Mouse (Mus musculus): ENCODE results near the gene Tspear. TPM values are rescaled to one million over a fixed set of nuclear protein-coding genes. Genes with fewer than 3 reads are reported as not detected.

Gene Tspear
- polyA plus RNA-seq, 1 experiment from 2014 or later, result 0.07 TPM

DNA sequence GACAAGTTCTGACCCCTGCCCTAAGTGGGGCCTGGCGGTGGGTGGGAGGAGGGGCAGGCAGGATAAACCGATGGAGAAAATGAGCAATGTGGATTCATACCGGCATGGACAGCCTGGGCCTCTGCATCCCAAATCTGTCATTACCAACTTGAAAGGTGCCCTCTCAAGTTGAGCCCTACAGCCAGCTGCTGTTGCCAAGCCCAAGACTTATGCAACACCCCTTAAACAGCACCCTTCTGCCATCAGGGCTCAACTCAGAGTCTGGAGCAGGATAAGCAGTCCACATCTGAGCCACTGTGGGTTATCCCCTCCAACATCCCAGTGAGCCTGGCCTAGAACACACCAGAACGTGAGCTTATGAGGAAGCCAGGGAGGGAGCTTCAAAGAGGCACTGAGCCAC, 226.9 kb downstream of the Tspear start:
- Histone ChIP-seq H3K27me3 (no peaks in the 10 kb centered on the region), H3K9ac (no peak overlapping the region), H3K4me2 (no peak overlapping the region), H3K4me1 (replicated peaks) (no peaks in the 10 kb centered on the region), H3K36me3 (no peaks in the 10 kb centered on the region), H3K27ac (no peak overlapping the region), H3K4me3 (replicated peaks) (no peak overlapping the region), H3K9me3 (replicated peaks) (no peaks in the 10 kb centered on the region)
- no peak for ATAC-seq (ENCODE audit: low read depth)
- DNase-seq, result no peak
- WGBS (ENCODE audit: insufficient replicate concordance), result 56% methylated on average over 4 of the region's 4 CpGs

DNA sequence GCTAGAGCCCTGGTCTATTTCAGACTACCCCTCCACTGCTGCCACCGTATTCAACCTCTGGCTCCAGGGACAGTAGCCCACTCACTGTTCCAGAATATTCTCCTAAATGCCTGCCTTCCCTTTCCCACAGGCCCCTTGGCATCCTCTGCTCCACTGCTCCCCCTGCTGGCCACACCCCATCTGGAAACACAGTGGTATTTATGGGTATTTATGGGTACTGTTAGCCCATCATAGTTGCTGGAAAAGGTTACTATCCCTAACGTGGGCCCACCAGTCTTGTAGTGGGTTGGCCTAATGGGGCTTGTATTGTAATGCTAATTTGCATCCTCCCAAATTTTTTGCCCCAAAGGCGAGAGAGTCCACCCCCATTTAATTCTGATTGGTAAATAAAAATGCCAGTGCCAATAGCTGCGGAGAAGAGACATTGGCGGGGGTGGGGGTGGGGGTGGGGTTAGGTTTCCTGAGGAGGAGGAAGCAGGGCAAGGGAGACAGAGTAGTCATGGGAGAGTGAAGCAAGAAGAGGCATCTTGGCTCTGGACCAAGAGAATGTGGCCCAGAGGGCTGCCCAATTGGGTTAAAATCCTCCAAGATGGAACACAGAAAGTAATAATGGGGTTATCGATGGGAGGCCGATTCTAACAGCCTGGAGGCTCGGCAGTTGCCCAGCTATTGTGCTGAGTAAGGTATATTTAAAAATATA, 230.4 kb downstream of the Tspear start:
- WGBS (ENCODE audit: insufficient replicate concordance), result 53% methylated on average over 8 of the region's 8 CpGs
- DNase-seq (peak; percentile 12), ATAC-seq (ENCODE audit: low read depth) (no peak)
- no peak overlapping the region for H3K4me3 ChIP-seq (replicated peaks)
- H3K4me2 ChIP-seq, result no peak overlapping the region
- H3K27me3 ChIP-seq, result no peaks in the 10 kb centered on the region
- no peaks in the 10 kb centered on the region for H3K36me3 ChIP-seq
- H3K27ac ChIP-seq, result no peak overlapping the region
- H3K9ac ChIP-seq, result no peak overlapping the region
- no peaks in the 10 kb centered on the region for H3K4me1 ChIP-seq (replicated peaks)
- no peaks in the 10 kb centered on the region for H3K9me3 ChIP-seq (replicated peaks)

DNA sequence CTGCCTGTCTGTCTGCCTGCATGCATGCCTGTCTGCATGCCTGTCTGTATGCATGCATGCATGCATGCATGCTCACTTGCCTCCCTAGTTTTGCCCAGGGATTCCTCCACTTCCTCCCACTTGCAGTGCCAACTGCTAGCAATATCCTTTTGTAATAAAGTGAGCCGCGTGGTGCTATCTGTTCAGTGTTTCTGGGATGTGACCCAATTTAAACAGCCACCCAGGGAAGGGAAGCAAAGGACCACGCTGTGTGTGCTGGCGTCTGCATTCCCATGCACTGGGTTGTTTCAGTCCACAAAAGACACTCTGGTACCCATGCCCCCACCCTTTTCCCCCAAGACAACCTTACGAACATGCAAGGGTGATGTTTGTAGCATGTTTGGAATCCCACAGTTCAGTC, 234.6 kb downstream of the Tspear start:
- no peak overlapping the region for H3K27ac ChIP-seq
- no peak overlapping the region for H3K9ac ChIP-seq
- H3K27me3 ChIP-seq, result no peaks in the 10 kb centered on the region
- no peaks in the 10 kb centered on the region for H3K36me3 ChIP-seq
- no peak overlapping the region for H3K4me2 ChIP-seq
- 63% methylated on average over 5 of the region's 5 CpGs for WGBS (ENCODE audit: insufficient replicate concordance)
- H3K4me3 ChIP-seq (replicated peaks), result no peak overlapping the region
- no peaks in the 10 kb centered on the region for H3K9me3 ChIP-seq (replicated peaks)
- H3K4me1 ChIP-seq (replicated peaks), result no peaks in the 10 kb centered on the region
- no peak for DNase-seq
- ATAC-seq (ENCODE audit: low read depth), result no peak

DNA sequence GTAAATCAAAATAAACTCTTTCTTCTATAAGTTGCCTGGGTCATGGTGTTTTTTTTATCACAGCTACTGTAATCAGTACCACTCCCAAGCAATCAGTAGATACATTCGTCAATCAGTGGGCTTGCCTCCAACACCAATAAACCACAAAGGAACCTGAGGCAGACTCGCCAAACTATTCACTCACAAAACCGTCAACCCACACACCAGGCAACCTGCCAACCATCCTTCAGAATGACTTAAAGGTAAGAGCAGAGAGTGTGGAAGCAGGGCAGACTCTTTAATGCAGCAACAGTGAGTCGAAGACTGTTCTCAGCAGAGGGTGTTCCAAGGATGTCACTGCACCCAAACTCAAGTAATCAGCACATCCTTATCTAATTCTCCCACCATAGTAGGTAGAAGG, 236.3 kb downstream of the Tspear start:
- 46% methylated on average over 4 of the region's 4 CpGs for WGBS (ENCODE audit: insufficient replicate concordance)
- Histone ChIP-seq H3K27ac (no peak overlapping the region), H3K27me3 (no peaks in the 10 kb centered on the region), H3K4me2 (no peak overlapping the region), H3K9ac (no peak overlapping the region), H3K4me1 (replicated peaks) (no peaks in the 10 kb centered on the region), H3K36me3 (no peaks in the 10 kb centered on the region), H3K4me3 (replicated peaks) (no peak overlapping the region), H3K9me3 (replicated peaks) (no peaks in the 10 kb centered on the region)
- DNase-seq (no peak), ATAC-seq (ENCODE audit: low read depth) (no peak)

DNA sequence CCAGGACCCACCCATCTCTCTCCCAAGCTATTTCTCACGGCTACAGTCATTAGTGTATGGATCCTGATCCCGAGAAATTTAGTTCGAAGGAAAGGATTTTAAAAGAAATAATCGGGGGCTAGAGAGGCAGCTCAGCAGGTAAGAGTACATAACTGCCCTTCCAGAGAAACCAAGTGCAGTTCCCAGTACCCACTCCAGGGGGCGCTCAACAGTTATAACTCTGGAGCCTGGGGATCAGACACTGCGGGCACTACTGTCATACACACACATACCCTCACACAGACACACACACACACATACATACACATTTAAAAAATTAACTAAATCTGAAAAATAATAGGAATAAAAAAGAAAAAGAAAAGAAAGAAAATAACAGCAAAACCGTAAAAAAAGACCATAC, 239.8 kb downstream of the Tspear start:
- ATAC-seq (ENCODE audit: low read depth) (no peak), DNase-seq (peak; percentile 33)
- no peaks in the 10 kb centered on the region for H3K9me3 ChIP-seq (replicated peaks)
- 27% methylated on average over 7 of the region's 7 CpGs for WGBS (ENCODE audit: insufficient replicate concordance)
- H3K4me1 ChIP-seq (replicated peaks), result no peaks in the 10 kb centered on the region
- H3K4me2 ChIP-seq, result no peak overlapping the region
- H3K4me3 ChIP-seq (replicated peaks), result no peak overlapping the region
- H3K27ac ChIP-seq, result no peak overlapping the region
- H3K36me3 ChIP-seq, result no peaks in the 10 kb centered on the region
- no peaks in the 10 kb centered on the region for H3K27me3 ChIP-seq
- H3K9ac ChIP-seq, result no peak overlapping the region

DNA sequence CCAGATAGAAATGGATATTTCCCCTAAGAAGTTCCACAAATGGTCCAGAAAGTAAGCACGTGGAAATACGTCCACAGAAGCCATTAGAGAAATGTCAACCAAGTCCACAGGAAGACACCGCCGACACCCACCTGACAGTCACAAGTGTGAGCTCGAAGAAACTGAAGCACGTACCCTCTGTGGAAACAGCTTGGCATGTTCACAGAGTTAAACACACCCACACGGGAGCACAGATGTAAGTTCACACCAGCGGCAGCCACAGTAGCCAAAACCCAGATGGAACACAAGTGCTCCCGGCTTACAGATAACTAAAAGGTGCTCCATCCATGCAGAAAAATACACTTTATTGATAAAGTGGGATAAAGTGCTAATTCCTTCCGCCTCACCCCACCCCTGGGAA, 241.0 kb downstream of the Tspear start:
- Histone ChIP-seq H3K27me3 (no peaks in the 10 kb centered on the region), H3K4me3 (replicated peaks) (no peak overlapping the region), H3K27ac (no peak overlapping the region), H3K9ac (no peak overlapping the region), H3K4me1 (replicated peaks) (no peaks in the 10 kb centered on the region), H3K4me2 (no peak overlapping the region), H3K9me3 (replicated peaks) (no peaks in the 10 kb centered on the region), H3K36me3 (no peaks in the 10 kb centered on the region)
- DNase-seq (no peak), ATAC-seq (ENCODE audit: low read depth) (no peak)
- 72% methylated on average over 10 of the region's 10 CpGs for WGBS (ENCODE audit: insufficient replicate concordance)

MicroRNAs within 50 kb of the gene (microRNA counts, 519-probe panel; counts per million panel counts)
- microRNA mmu-miR-1930, result 114 counts per million

Small RNA genes within 50 kb of the gene (microRNA-seq; reads per million reads assigned to microRNA genes)
- gene Mir1930, result 19.4 reads per million, percentile 33 among the genes with 10 or more reads in this experiment

Other genes starting within 250 kb of the Tspear start
- gene Fam207a, start 170.8 kb upstream of the Tspear start, polyA plus RNA-seq (2015; fragmentation: Nextera tagmentation; extraction: Ambion mirVana), result 23.3 and 26.2 TPM in 2 replicates
- 10.3 and 10.7 TPM in 2 replicates for gene Itgb2, start 156.3 kb upstream of the Tspear start, polyA plus RNA-seq (2015; fragmentation: Nextera tagmentation; extraction: Ambion mirVana)
- 64.1 and 73.2 TPM in 2 replicates for gene Pttg1ip, start 104.8 kb upstream of the Tspear start, polyA plus RNA-seq (2015; fragmentation: Nextera tagmentation; extraction: Ambion mirVana)
- gene Sumo3, start 80.5 kb upstream of the Tspear start, polyA plus RNA-seq (2015; fragmentation: Nextera tagmentation; extraction: Ambion mirVana), result 118 and 127 TPM in 2 replicates
- 1.1 and 5.3 TPM in 2 replicates for gene Gm49325, start 80.4 kb upstream of the Tspear start, polyA plus RNA-seq (2015; fragmentation: Nextera tagmentation; extraction: Ambion mirVana)
- gene Ube2g2, start 64.3 kb upstream of the Tspear start, polyA plus RNA-seq (2015; fragmentation: Nextera tagmentation; extraction: Ambion mirVana), result 47.2 and 50.1 TPM in 2 replicates
- gene Gm19402, start 4.2 kb downstream of the Tspear start, polyA plus RNA-seq (2015; fragmentation: Nextera tagmentation; extraction: Ambion mirVana), result not detected in 2 replicates
- not detected in 2 replicates for gene Gm9508, start 10.7 kb downstream of the Tspear start, polyA plus RNA-seq (2015; fragmentation: Nextera tagmentation; extraction: Ambion mirVana)
- not detected in 2 replicates for gene Gm10272, start 20.1 kb downstream of the Tspear start, polyA plus RNA-seq (2015; fragmentation: Nextera tagmentation; extraction: Ambion mirVana)
- not detected in 2 replicates for gene Gm10024, start 24.9 kb downstream of the Tspear start, polyA plus RNA-seq (2015; fragmentation: Nextera tagmentation; extraction: Ambion mirVana)
- gene Gm10142, start 29.2 kb downstream of the Tspear start, polyA plus RNA-seq (2015; fragmentation: Nextera tagmentation; extraction: Ambion mirVana), result not detected in 2 replicates
- not detected in 2 replicates for gene Krtap12-1, start 34.0 kb downstream of the Tspear start, polyA plus RNA-seq (2015; fragmentation: Nextera tagmentation; extraction: Ambion mirVana)
- not detected in 2 replicates for gene Gm10100, start 39.9 kb downstream of the Tspear start, polyA plus RNA-seq (2015; fragmentation: Nextera tagmentation; extraction: Ambion mirVana)
- gene Gm18596, start 56.1 kb downstream of the Tspear start, polyA plus RNA-seq (2015; fragmentation: Nextera tagmentation; extraction: Ambion mirVana), result not detected in 2 replicates
- gene Gm9736, start 64.8 kb downstream of the Tspear start, polyA plus RNA-seq (2015; fragmentation: Nextera tagmentation; extraction: Ambion mirVana), result not detected in 2 replicates
- not detected in 2 replicates for gene Gm3233, start 73.1 kb downstream of the Tspear start, polyA plus RNA-seq (2015; fragmentation: Nextera tagmentation; extraction: Ambion mirVana)
- gene Gm3238, start 84.8 kb downstream of the Tspear start, polyA plus RNA-seq (2015; fragmentation: Nextera tagmentation; extraction: Ambion mirVana), result not detected in 2 replicates
- gene Gm7138, start 90.4 kb downstream of the Tspear start, polyA plus RNA-seq (2015; fragmentation: Nextera tagmentation; extraction: Ambion mirVana), result not detected in 2 replicates
- not detected in 2 replicates for gene Gm3250, start 96.0 kb downstream of the Tspear start, polyA plus RNA-seq (2015; fragmentation: Nextera tagmentation; extraction: Ambion mirVana)
- gene Gm7137, start 101.6 kb downstream of the Tspear start, polyA plus RNA-seq (2015; fragmentation: Nextera tagmentation; extraction: Ambion mirVana), result not detected in 2 replicates
- gene Gm9639, start 108.5 kb downstream of the Tspear start, polyA plus RNA-seq (2015; fragmentation: Nextera tagmentation; extraction: Ambion mirVana), result not detected in 2 replicates
- not detected in 2 replicates for gene Gm19668, start 112.6 kb downstream of the Tspear start, polyA plus RNA-seq (2015; fragmentation: Nextera tagmentation; extraction: Ambion mirVana)
- gene Gm9507, start 125.3 kb downstream of the Tspear start, polyA plus RNA-seq (2015; fragmentation: Nextera tagmentation; extraction: Ambion mirVana), result not detected in 2 replicates
- not detected in 2 replicates for gene Gm2696, start 128.1 kb downstream of the Tspear start, polyA plus RNA-seq (2015; fragmentation: Nextera tagmentation; extraction: Ambion mirVana)
- not detected in 2 replicates for gene Krtap10-4, start 140.5 kb downstream of the Tspear start, polyA plus RNA-seq (2015; fragmentation: Nextera tagmentation; extraction: Ambion mirVana)
- gene Krtap10-10, start 149.4 kb downstream of the Tspear start, polyA plus RNA-seq (2015; fragmentation: Nextera tagmentation; extraction: Ambion mirVana), result not detected in 2 replicates
- not detected in 2 replicates for gene Gm36176, start 160.2 kb downstream of the Tspear start, polyA plus RNA-seq (2015; fragmentation: Nextera tagmentation; extraction: Ambion mirVana)
- gene Gm10318, start 166.3 kb downstream of the Tspear start, polyA plus RNA-seq (2015; fragmentation: Nextera tagmentation; extraction: Ambion mirVana), result not detected in 2 replicates
- gene Gm3285, start 175.4 kb downstream of the Tspear start, polyA plus RNA-seq (2015; fragmentation: Nextera tagmentation; extraction: Ambion mirVana), result not detected in 2 replicates
- gene Lrrc3, start 216.0 kb downstream of the Tspear start, polyA plus RNA-seq (2015; fragmentation: Nextera tagmentation; extraction: Ambion mirVana), result 8.6 and 10.1 TPM in 2 replicates